Mouse (Mus musculus): ENCODE data around the gene Olfr1243. TPM values are rescaled to one million over a fixed set of nuclear protein-coding genes. Genes with fewer than 3 reads are reported as not detected.

The Olfr1243 gene
- not detected for polyA plus RNA-seq (2017; shearing (Covaris generic))

GRCm38 (mm10) chr2:89531387-89531786 lies at the start of gene Olfr1243:
Gene Olfr1243 (minus strand): TSS chr2:89531487.

GRCm38 (mm10) chr2:89578347-89578746 lies 47.1 kb upstream of the Olfr1243 start, which contains the start of gene Olfr1245:
Gene Olfr1245 (minus strand): TSS chr2:89578447.

GRCm38 (mm10) chr2:89498235-89498634 lies 33.1 kb downstream of the Olfr1243 start, which contains the start of gene Olfr1242:
Gene Olfr1242 (minus strand): TSS chr2:89498335.

GRCm38 (mm10) chr2:89487026-89487425 lies 44.3 kb downstream of the Olfr1243 start, which contains the start of gene Olfr1241:
Gene Olfr1241 (minus strand): TSS chr2:89487126.

Other genes with a start within 250 kb of the Olfr1243 start
- not detected for gene Olfr1229, start 243.5 kb downstream of the Olfr1243 start, polyA plus RNA-seq (2017; shearing (Covaris generic))
- gene Olfr1230, start 234.2 kb downstream of the Olfr1243 start, polyA plus RNA-seq (2017; shearing (Covaris generic)): not detected
- not detected for gene Olfr1231, start 224.4 kb downstream of the Olfr1243 start, polyA plus RNA-seq (2017; shearing (Covaris generic))
- not detected for gene Olfr1232, start 201.8 kb downstream of the Olfr1243 start, polyA plus RNA-seq (2017; shearing (Covaris generic))
- gene Olfr1233, start 189.1 kb downstream of the Olfr1243 start, polyA plus RNA-seq (2017; shearing (Covaris generic)): not detected
- gene Olfr1234, start 166.6 kb downstream of the Olfr1243 start, polyA plus RNA-seq (2017; shearing (Covaris generic)): not detected
- gene Olfr1238, start 121.8 kb downstream of the Olfr1243 start, polyA plus RNA-seq (2017; shearing (Covaris generic)): not detected
- gene Olfr1239, start 111.1 kb downstream of the Olfr1243 start, polyA plus RNA-seq (2017; shearing (Covaris generic)): not detected
- not detected for gene Olfr1240, start 88.5 kb downstream of the Olfr1243 start, polyA plus RNA-seq (2017; shearing (Covaris generic))
- gene Olfr1241, start 44.4 kb downstream of the Olfr1243 start, polyA plus RNA-seq (2017; shearing (Covaris generic)): not detected
- gene Olfr1242, start 33.2 kb downstream of the Olfr1243 start, polyA plus RNA-seq (2017; shearing (Covaris generic)): not detected
- not detected for gene Olfr1245, start 47.0 kb upstream of the Olfr1243 start, polyA plus RNA-seq (2017; shearing (Covaris generic))
- not detected for gene Olfr1246, start 61.7 kb upstream of the Olfr1243 start, polyA plus RNA-seq (2017; shearing (Covaris generic))
- gene Olfr1247, start 82.6 kb upstream of the Olfr1243 start, polyA plus RNA-seq (2017; shearing (Covaris generic)): not detected
- gene Olfr1248, start 86.8 kb upstream of the Olfr1243 start, polyA plus RNA-seq (2017; shearing (Covaris generic)): not detected
- not detected for gene Olfr1249, start 103.5 kb upstream of the Olfr1243 start, polyA plus RNA-seq (2017; shearing (Covaris generic))
- gene Olfr1250, start 130.0 kb upstream of the Olfr1243 start, polyA plus RNA-seq (2017; shearing (Covaris generic)): not detected
- not detected for gene Olfr1251, start 140.4 kb upstream of the Olfr1243 start, polyA plus RNA-seq (2017; shearing (Covaris generic))
- gene Olfr1252, start 193.5 kb upstream of the Olfr1243 start, polyA plus RNA-seq (2017; shearing (Covaris generic)): not detected
- not detected for gene Olfr1253, start 225.6 kb upstream of the Olfr1243 start, polyA plus RNA-seq (2017; shearing (Covaris generic))

All from naive thymus-derived CD4-positive, alpha-beta T cell, adult 5 months (primary cell).